Mouse (Mus musculus) forebrain, embryonic 14.5 days (tissue): ENCODE data around the gene Arhgap21. TPM values are rescaled to one million over a fixed set of nuclear protein-coding genes. Genes with fewer than 3 reads are reported as not detected.

Source experiments
- ATAC-seq: fragments of 200-750 bp; cut with Nextera tagmentation; 2 replicates; pipeline ENCODE4 v1.8.0; 2017; ENCODE audit warnings: mild to moderate bottlenecking, moderate library complexity
- DNase-seq: peaks from one replicate; pipeline ENCODE4 v3.0.0-alpha.2; 2015; ENCODE audit warnings: low spot score
- H3K27ac ChIP-seq: fragments of 300-500 bp; sonication (generic); 2 replicates; pipeline ENCODE4 v1.5.1; 2014; ENCODE audit warnings: low read depth, mild to moderate bottlenecking, control low read depth, low read length, moderate library complexity
- H3K27me3 ChIP-seq: fragments of 300-500 bp; sonication (generic); replicated peaks from 2 replicates; pipeline ENCODE4 v1.6.1; 2014; ENCODE audit warnings: low read length, control low read depth, mixed read lengths; ENCODE audit not compliant: control insufficient read depth, insufficient read depth
- H3K36me3 ChIP-seq: fragments of 300-500 bp; sonication (generic); 2 replicates; pipeline ENCODE4 v1.6.1; 2014; ENCODE audit warnings: low read length, control low read depth; ENCODE audit not compliant: control insufficient read depth, insufficient read depth
- H3K4me1 ChIP-seq: fragments of 300-500 bp; sonication (generic); 2 replicates; pipeline ENCODE4 v1.6.1; 2014; ENCODE audit warnings: antibody characterized with exemption, low read length, control low read depth; ENCODE audit not compliant: control insufficient read depth, insufficient read depth
- H3K4me2 ChIP-seq: fragments of 300-500 bp; sonication (generic); 2 replicates; pipeline ENCODE4 v1.6.1; 2014; ENCODE audit warnings: mild to moderate bottlenecking, control low read depth, low read length
- H3K4me3 ChIP-seq: fragments of 300-500 bp; sonication (generic); 2 replicates; pipeline ENCODE4 v1.5.1; 2014; ENCODE audit warnings: low read depth, low read length, control low read depth
- H3K9ac ChIP-seq: fragments of 300-500 bp; sonication (generic); 2 replicates; pipeline ENCODE4 v1.6.1; 2014; ENCODE audit warnings: mild to moderate bottlenecking, low read length, control low read depth, moderate library complexity
- H3K9me3 ChIP-seq: fragments of 300-500 bp; sonication (generic); replicated peaks from 2 replicates; pipeline ENCODE4 v1.6.1; 2016; ENCODE audit warnings: low read length, control low read depth, mixed read lengths; ENCODE audit not compliant: control insufficient read depth
- WGBS: fragments of 180-500 bp; shearing (Covaris S2); extraction: QIAGEN DNeasy Blood & Tissue Kit; methylation state at CpG from one replicate; pipeline ENCODE4 v1.1.7; 2014; 5-methylcytosine and 5-hydroxymethylcytosine counted together
- polyA plus RNA-seq: library from polyadenylated mRNA; unstranded; fragments of >200 nt; fragmentation: Nextera tagmentation; extraction: Ambion mirVana; gene quantifications from 2 replicates; pipeline ENCODE4 v1.2.1, GENCODE M21; 2014

Arhgap21 gene
- polyA plus RNA-seq, 1 experiment from 2014 or later = 34.0 TPM

DNA sequence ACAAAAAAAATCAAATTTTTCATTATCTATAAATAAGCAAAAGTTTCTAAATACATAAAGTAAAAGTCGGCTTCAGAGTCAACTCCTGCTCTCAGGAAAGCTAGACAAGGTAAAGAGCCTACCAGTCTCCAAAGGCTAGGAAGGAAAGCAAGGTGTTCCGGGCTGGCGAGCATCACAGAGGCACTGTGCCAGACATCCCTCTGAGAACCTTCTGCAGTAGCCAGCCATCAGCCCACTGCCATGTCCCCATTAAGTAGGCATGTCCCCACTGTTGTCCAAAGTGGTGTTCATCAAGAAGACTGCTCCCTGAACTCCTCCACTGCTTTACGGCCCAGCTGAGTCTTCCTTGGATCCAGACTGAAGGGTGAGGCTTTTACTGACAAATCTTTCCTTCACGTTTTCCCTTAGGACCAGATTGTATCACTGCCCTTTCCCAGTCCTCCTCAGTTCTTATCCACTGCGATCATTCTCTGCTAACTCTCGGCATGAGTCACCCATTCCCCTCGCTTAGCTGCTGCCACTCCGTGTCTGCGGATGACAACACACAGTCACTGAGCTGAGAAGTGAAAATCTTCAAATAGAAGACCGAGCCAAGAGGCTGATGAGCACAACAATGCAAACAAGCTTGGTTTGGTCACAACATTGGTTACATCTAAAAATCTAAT, 65.6 kb downstream of the Arhgap21 start:
- no peak overlapping the region for H3K9ac ChIP-seq
- no peak overlapping the region for H3K27ac ChIP-seq
- ATAC-seq (no peak), DNase-seq (no peak)
- H3K4me2 ChIP-seq = no peak overlapping the region
- 88% methylated on average over 11 of the region's 11 CpGs for WGBS
- no peaks in the 10 kb centered on the region for H3K4me1 ChIP-seq
- H3K4me3 ChIP-seq = no peak overlapping the region
- no peaks in the 10 kb centered on the region for H3K9me3 ChIP-seq
- no peaks in the 10 kb centered on the region for H3K27me3 ChIP-seq
- H3K36me3 ChIP-seq = peaks cover 3% of the 10 kb centered on the region; the same call in 1 of the 2 replicates

GRCm38 (mm10) chr2:20901916-20902315, 66.8 kb downstream of the Arhgap21 start:
- ATAC-seq (no peak), DNase-seq (no peak)
- H3K9ac ChIP-seq = no peak overlapping the region
- no peaks in the 10 kb centered on the region for H3K9me3 ChIP-seq
- 94% methylated on average over 4 of the region's 4 CpGs for WGBS
- no peak overlapping the region for H3K4me3 ChIP-seq
- H3K36me3 ChIP-seq = peaks cover 3% of the 10 kb centered on the region; the same call in 1 of the 2 replicates
- no peak overlapping the region for H3K27ac ChIP-seq
- no peak overlapping the region for H3K4me2 ChIP-seq
- no peaks in the 10 kb centered on the region for H3K27me3 ChIP-seq
- no peaks in the 10 kb centered on the region for H3K4me1 ChIP-seq

- no peak overlapping the region for H3K27ac ChIP-seq
- no peaks in the 10 kb centered on the region for H3K9me3 ChIP-seq
- H3K4me1 ChIP-seq = peaks cover 3% of the 10 kb centered on the region; the same call in 1 of the 2 replicates
- H3K4me2 ChIP-seq = no peak overlapping the region
- WGBS = 83% methylated on average over 9 of the region's 9 CpGs
- H3K27me3 ChIP-seq = no peaks in the 10 kb centered on the region
- no peak overlapping the region for H3K9ac ChIP-seq
- H3K4me3 ChIP-seq = no peak overlapping the region
- peak; percentile 15; the same call in 1 of the 2 replicates for ATAC-seq
- DNase-seq = no peak
- H3K36me3 ChIP-seq = peaks cover 3% of the 10 kb centered on the region; the same call in 1 of the 2 replicates
Observed at GRCm38 (mm10) chr2:20899301-20899700, 69.4 kb downstream of the Arhgap21 start.

DNA sequence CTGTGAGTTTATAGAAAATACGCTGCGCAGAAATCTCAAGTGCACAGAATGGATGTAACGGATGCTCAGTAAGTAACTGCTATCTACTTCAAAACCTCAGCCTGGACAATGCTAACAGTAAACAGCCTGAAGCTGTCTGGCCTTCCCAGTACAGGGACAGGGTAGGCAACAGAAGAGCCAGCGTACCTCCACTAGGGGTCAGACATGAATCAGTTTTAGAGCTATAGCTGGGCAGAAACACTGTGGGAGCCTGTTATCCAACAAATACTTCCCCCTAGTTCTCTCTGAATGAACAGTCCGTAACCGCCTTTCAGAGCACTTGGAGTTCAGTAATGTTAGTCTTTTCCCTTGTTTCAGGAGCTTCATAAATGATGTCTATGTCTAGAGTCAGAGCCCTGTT, 70.0 kb downstream of the Arhgap21 start:
- peaks cover 3% of the 10 kb centered on the region; the same call in 1 of the 2 replicates for H3K36me3 ChIP-seq
- H3K27me3 ChIP-seq = no peaks in the 10 kb centered on the region
- DNase-seq (peak; percentile 93), ATAC-seq (peak; percentile 93)
- H3K9me3 ChIP-seq = no peaks in the 10 kb centered on the region
- H3K9ac ChIP-seq = no peak overlapping the region
- H3K4me1 ChIP-seq = peaks cover 7% of the 10 kb centered on the region; the same call in 1 of the 2 replicates
- 34% methylated on average over 6 of the region's 6 CpGs for WGBS
- H3K27ac ChIP-seq = no peak overlapping the region
- no peak overlapping the region for H3K4me2 ChIP-seq
- H3K4me3 ChIP-seq = no peak overlapping the region

- Histone ChIP-seq H3K9me3 (no peaks in the 10 kb centered on the region), H3K27ac (no peak overlapping the region), H3K4me3 (no peak overlapping the region), H3K9ac (no peak overlapping the region), H3K27me3 (no peaks in the 10 kb centered on the region), H3K4me2 (no peak overlapping the region), H3K36me3 (no peaks in the 10 kb centered on the region), H3K4me1 (peaks cover 7% of the 10 kb centered on the region; the same call in 1 of the 2 replicates)
- DNase-seq = no peak
- 82% methylated on average over 5 of the region's 5 CpGs for WGBS
- ATAC-seq = no peak
Observed at GRCm38 (mm10) chr2:20896446-20896845, 72.2 kb downstream of the Arhgap21 start.

DNA sequence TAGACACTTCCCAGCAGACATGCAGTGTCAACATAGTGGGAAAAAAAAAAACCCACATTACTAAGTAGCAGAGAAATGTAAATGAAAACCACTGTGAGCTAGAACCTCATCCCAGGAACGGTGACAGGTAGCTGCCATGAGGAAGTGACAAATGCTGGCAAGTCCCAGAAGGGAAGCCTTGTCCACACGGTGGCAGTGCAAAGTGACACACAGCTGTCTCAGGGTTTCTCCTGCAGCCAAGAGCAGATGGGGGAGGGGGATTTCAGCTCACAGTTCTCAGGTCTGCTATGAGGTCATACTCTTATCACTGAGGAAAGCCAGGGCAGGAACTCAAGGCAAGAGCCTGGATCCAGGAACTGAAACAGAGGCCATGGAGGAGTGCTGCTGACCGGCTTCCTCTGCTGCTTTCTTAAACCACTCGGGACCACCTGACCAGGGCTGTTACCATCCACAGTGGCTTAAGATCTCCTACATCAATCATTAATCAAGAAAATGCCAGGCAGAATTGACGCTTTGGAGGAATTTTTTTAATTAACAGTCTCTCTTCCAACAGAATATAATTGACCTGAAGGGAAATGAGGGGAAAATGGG, 74.5 kb downstream of the Arhgap21 start:
- peaks cover 7% of the 10 kb centered on the region; the same call in 1 of the 2 replicates for H3K4me1 ChIP-seq
- no peaks in the 10 kb centered on the region for H3K9me3 ChIP-seq
- no peak overlapping the region for H3K9ac ChIP-seq
- no peaks in the 10 kb centered on the region for H3K27me3 ChIP-seq
- peak; percentile 54; the same call in 1 of the 2 replicates for ATAC-seq
- no peak overlapping the region for H3K4me3 ChIP-seq
- H3K36me3 ChIP-seq = 0 out of 2 replicates have a peak, but pooled peaks cover 5% of the 10 kb centered on the region
- no peak overlapping the region for H3K4me2 ChIP-seq
- peak; percentile 73 for DNase-seq
- no peak overlapping the region for H3K27ac ChIP-seq
- WGBS = 21% methylated on average over 5 of the region's 5 CpGs

- H3K4me1 ChIP-seq = no peaks in the 10 kb centered on the region
- no peak for DNase-seq
- no peak overlapping the region for H3K4me3 ChIP-seq
- no peaks in the 10 kb centered on the region for H3K27me3 ChIP-seq
- no peak overlapping the region for H3K27ac ChIP-seq
- ATAC-seq = no peak
- no peak overlapping the region for H3K4me2 ChIP-seq
- H3K9ac ChIP-seq = no peak overlapping the region
- peaks cover 18% of the 10 kb centered on the region for H3K36me3 ChIP-seq
- WGBS = 76% methylated on average over 3 of the region's 3 CpGs
- H3K9me3 ChIP-seq = no peaks in the 10 kb centered on the region
Observed at GRCm38 (mm10) chr2:20888751-20889150, 79.9 kb downstream of the Arhgap21 start.

DNA sequence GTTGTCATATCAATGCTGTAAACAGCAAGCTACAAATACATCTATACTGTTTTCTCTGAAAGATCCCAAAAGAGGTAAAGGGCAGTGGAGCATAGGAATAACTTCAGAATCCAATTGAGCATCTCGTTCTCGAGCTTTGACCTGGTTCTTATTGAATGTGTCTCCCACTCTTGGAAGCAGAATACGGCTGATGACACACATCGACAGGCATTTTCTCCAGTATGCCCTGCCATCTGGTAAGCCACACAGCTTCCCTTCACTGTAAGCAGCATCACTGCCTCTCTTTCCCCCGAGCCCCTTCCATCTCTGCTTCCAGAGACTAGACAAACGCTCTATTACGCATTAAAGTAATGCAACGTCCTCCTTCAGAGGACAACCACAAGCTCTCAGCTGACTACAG, 85.4 kb downstream of the Arhgap21 start:
- ATAC-seq (peak; percentile 76; the same call in 1 of the 2 replicates), DNase-seq (peak; percentile 56)
- Histone ChIP-seq H3K4me2 (no peak overlapping the region), H3K9ac (peak overlapping the region; percentile 17; the same call in 1 of the 2 replicates), H3K9me3 (no peaks in the 10 kb centered on the region), H3K27me3 (no peaks in the 10 kb centered on the region), H3K36me3 (peaks cover 44% of the 10 kb centered on the region), H3K4me1 (no peaks in the 10 kb centered on the region), H3K4me3 (no peak overlapping the region), H3K27ac (peak overlapping the region; percentile 55; the same call in 1 of the 2 replicates)
- 81% methylated on average over 8 of the region's 8 CpGs for WGBS
